Mouse (Mus musculus): Measurements from ENCODE around the gene Mrvi1. TPM values are rescaled to one million over a fixed set of nuclear protein-coding genes. Genes with fewer than 3 reads are reported as not detected.

The Mrvi1 gene
- polyA plus RNA-seq, 1 experiment, result 2.6 TPM

DNA sequence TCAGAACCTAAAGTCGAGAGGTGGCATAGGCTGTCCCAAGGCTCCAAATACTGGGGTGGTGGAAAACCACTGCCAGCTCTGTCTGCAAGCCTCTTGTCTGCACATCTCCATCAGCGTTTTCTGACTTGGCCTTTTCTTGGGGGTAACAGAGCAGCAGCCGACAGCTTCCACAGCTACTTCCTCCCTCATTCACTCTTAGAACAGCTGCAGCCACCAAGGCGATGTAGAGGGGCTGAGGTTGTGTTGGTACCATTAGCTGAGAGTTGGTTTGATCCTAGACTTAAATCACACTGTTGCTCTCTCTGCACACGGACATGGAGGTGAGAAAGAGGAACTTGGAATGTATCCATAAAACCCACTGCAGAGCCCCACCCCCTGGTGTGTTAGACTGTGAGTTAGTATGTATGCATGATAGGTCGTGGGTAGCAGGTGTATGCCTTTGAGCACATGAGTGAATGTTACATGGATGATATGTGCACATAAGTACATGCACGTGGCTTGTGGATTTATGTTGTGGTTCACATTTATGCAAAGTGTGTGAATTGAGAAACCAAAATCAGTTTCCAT lies 31.9 kb upstream of the Mrvi1 start:
- TF ChIP-seq CTCF (IDR thresholded peaks at IDR 0.05; ENCODE audit: extremely low read depth, insufficient read depth, low read length), result no peak
- no peak for TF ChIP-seq POLR2A (IDR thresholded peaks at IDR 0.05; ENCODE audit: extremely low read depth, insufficient read depth, low read length)
- Histone ChIP-seq H3K27ac (ENCODE audit: insufficient read depth, low read length) (no peak overlapping the region), H3K4me3 (ENCODE audit: insufficient read depth, low read length) (no peak overlapping the region)

DNA sequence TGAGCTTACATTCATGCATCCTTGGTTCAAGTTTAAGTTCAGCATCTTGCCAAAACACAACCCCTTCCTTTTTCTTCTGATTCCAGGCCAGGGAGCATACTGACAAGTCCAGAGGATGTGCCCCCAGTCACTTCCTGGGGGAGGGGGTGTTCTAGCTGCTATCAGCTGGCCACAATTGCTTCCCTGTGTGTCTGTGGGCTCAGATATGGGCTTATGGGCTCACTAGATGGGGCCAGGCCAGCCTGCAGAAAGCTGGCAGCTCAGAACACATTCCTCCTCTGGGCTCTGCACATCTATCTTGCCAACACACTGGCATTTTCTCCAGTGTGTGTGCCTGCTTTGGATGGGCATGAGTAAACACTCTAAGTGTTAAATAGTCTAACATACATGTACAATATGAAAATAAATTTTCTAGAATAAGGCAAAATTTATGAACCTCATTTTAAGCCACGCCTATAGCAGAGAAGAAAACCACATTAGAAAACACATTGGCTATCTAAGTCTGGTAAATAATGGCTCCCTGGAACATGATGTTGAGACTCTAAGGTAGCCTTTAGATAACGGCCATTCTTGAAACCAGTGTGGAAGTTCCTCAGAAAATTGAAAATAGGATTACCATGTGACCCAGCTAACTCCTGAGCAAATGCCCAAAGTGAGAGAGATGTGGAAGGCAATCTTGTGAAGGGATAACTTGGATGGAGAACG lies 22.0 kb upstream of the Mrvi1 start:
- H3K4me1 ChIP-seq (ENCODE audit: control insufficient read depth, insufficient read depth, low read length), result no peaks in the 10 kb centered on the region
- H3K4me3 ChIP-seq (ENCODE audit: insufficient read depth, low read length), result no peak overlapping the region
- no peak overlapping the region for H3K27ac ChIP-seq (ENCODE audit: insufficient read depth, low read length)
- TF ChIP-seq POLR2A (IDR thresholded peaks at IDR 0.05; ENCODE audit: extremely low read depth, insufficient read depth, low read length), result no peak
- no peak for TF ChIP-seq CTCF (IDR thresholded peaks at IDR 0.05; ENCODE audit: extremely low read depth, insufficient read depth, low read length)

More for the DNA sequence above, 31.9 kb upstream of the Mrvi1 start:
- no peaks in the 10 kb centered on the region for H3K4me1 ChIP-seq (ENCODE audit: control insufficient read depth, insufficient read depth, low read length)

DNA sequence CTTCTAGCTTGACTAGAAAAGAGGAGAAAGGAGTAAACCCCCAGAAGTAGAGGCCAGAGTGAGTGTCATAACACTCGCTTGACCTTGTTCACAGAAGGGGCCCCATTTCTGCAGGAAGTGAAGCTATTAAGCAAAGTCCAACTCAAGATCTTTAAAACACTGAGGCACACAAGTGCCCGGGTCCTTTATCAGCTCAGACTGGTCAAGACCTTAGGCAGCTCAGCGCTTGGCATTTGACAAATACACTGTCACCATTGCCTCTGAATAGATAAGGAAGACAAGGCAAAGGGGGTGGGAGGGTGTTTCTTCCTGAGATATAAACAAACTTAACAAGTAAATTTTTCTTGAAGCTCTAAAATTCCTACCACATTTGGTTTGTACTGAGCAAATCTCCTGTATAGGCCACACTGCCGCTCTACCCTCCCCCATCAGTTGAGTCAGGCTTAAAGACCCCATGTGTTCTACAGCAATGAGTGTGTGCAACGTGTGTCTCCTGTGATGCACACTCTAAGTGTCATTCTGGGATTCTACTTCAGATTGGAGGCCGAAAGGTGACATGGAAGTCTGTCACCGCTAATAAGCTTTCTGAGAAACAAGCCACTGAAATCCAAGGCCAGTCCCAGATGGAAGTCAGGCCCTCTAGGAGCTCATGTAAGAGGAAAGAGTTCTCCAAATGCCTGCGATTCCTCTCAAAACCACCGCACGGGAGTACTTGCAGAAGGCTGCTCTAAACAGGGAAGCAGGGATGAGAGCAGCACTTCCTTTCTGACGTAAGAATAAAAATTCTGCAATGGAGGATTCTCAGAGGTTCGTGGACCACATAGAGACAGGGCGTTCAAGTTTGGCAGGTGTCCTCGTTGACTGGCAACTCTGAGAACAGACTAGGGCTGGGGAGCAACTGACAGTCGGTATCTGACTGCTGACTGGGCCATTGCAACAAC lies 16.9 kb upstream of the Mrvi1 start:
- H3K4me3 ChIP-seq (ENCODE audit: insufficient read depth, low read length), result no peak overlapping the region
- H3K4me1 ChIP-seq (ENCODE audit: control insufficient read depth, insufficient read depth, low read length), result no peaks in the 10 kb centered on the region
- TF ChIP-seq POLR2A (IDR thresholded peaks at IDR 0.05; ENCODE audit: extremely low read depth, insufficient read depth, low read length) (no peak), CTCF (IDR thresholded peaks at IDR 0.05; ENCODE audit: extremely low read depth, insufficient read depth, low read length) (no peak)
- no peak overlapping the region for H3K27ac ChIP-seq (ENCODE audit: insufficient read depth, low read length)

DNA sequence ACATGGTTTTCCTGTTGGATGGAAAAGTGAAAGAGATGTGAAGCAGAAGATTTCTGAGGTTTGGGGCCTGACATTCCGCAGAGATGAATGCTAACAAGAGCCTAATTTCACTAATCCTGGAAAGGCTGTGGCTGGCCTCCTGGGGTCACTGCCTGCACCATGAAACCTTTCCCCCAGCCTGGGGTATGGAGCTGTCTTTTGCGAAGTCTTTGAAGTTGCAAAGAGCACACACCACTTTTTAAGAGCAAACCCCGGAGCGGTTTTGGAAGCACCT lies 8.9 kb upstream of the Mrvi1 start:
- Histone ChIP-seq H3K4me1 (ENCODE audit: control insufficient read depth, insufficient read depth, low read length) (no peaks in the 10 kb centered on the region), H3K4me3 (ENCODE audit: insufficient read depth, low read length) (no peak overlapping the region), H3K27ac (ENCODE audit: insufficient read depth, low read length) (no peak overlapping the region)
- TF ChIP-seq POLR2A (IDR thresholded peaks at IDR 0.05; ENCODE audit: extremely low read depth, insufficient read depth, low read length) (no peak), CTCF (IDR thresholded peaks at IDR 0.05; ENCODE audit: extremely low read depth, insufficient read depth, low read length) (no peak)

DNA sequence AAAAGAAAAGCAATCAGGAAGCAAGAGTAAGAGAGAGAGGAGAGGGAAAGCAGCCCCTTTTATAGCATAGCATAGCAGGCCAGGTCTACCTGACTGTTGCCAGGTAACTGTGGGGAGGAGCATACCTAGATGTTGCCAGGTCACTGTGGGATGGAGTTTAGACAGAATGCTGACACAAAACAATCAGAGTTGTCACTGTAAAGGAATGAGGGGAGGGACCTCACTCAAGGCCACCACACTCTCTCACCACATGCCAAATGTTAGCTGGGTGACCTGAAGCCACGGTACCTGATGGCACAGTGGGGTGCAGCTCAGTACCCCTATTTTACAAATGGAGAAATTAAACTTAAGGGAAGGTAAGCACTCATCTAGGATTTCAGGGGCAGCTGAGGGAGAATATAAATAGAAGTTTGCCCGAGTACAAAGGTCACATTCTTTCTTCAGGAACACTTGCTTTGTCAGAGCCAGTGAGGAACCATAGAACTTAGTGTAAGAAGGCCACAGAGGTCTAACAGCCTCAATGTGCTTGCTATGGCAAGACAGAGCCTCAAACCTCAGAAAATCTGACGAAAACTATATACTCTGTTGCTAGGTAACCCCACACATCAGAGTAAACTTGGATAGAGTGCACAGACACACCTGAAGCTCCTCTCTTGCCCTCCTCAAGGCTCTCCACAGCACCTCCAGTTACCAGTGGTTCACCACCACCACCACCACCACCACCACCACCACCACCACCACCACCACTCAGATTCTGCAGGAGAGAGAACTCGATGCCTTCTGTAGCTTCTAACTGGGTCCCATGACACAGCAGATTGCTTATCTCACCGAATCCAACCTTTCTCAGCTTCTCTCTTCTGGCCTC lies 8.3 kb upstream of the Mrvi1 start:
- no peak for TF ChIP-seq POLR2A (IDR thresholded peaks at IDR 0.05; ENCODE audit: extremely low read depth, insufficient read depth, low read length)
- TF ChIP-seq CTCF (IDR thresholded peaks at IDR 0.05; ENCODE audit: extremely low read depth, insufficient read depth, low read length), result no peak
- no peak overlapping the region for H3K27ac ChIP-seq (ENCODE audit: insufficient read depth, low read length)
- H3K4me3 ChIP-seq (ENCODE audit: insufficient read depth, low read length), result no peak overlapping the region
- H3K4me1 ChIP-seq (ENCODE audit: control insufficient read depth, insufficient read depth, low read length), result no peaks in the 10 kb centered on the region

DNA sequence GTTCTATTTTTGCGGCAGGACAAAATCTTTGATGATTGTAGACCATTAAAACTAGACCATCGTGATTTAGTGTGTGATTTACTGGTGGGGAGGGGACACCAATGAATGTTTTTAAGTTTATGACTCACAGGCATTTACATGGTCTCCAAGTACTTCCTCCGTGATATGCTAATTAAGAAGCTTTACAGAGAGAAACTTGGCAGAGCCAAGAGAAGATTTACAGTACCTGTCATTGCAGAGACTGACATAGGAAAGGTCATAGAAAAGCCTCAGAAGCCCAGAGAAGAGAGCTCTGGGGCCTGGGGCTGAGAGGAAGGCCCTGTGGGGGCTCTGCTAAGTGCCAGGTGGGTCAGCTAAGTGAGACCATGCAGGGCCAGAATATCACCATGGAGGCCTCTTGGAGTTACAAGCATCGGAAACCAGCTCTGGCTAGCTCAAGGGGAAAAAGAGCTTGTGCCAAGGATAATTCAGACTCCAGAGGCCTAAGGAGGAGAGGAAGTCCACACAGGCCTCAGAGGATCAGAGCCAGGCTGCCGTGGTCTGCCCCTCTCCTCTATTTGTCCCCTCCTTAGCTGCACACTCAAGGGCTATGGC lies 7.1 kb upstream of the Mrvi1 start:
- Histone ChIP-seq H3K4me3 (ENCODE audit: insufficient read depth, low read length) (no peak overlapping the region), H3K4me1 (ENCODE audit: control insufficient read depth, insufficient read depth, low read length) (no peaks in the 10 kb centered on the region), H3K27ac (ENCODE audit: insufficient read depth, low read length) (no peak overlapping the region)
- no peak for TF ChIP-seq CTCF (IDR thresholded peaks at IDR 0.05; ENCODE audit: extremely low read depth, insufficient read depth, low read length)
- no peak for TF ChIP-seq POLR2A (IDR thresholded peaks at IDR 0.05; ENCODE audit: extremely low read depth, insufficient read depth, low read length)

DNA sequence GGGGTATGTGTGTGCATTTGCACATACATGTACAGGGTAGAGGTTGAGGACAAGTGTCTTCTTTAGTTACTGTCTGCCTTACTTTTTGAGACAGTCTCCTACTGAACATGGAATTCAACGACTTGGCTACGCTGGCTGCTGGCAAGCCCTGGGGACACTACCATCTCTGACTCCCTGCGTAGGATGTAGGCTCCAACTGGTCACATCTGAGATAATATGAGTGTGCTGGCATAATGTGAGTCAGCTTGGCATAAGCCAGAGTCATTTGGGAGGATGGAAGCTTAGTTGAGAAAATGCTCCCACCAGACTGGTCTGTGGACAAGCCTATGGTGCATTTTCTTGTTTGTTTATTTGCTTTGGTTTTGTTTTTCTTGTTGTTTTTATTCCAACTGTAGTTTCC lies 5.8 kb upstream of the Mrvi1 start:
- Histone ChIP-seq H3K4me1 (ENCODE audit: control insufficient read depth, insufficient read depth, low read length) (no peaks in the 10 kb centered on the region), H3K27ac (ENCODE audit: insufficient read depth, low read length) (no peak overlapping the region), H3K4me3 (ENCODE audit: insufficient read depth, low read length) (no peak overlapping the region)
- TF ChIP-seq CTCF (IDR thresholded peaks at IDR 0.05; ENCODE audit: extremely low read depth, insufficient read depth, low read length) (no peak), POLR2A (IDR thresholded peaks at IDR 0.05; ENCODE audit: extremely low read depth, insufficient read depth, low read length) (no peak)

DNA sequence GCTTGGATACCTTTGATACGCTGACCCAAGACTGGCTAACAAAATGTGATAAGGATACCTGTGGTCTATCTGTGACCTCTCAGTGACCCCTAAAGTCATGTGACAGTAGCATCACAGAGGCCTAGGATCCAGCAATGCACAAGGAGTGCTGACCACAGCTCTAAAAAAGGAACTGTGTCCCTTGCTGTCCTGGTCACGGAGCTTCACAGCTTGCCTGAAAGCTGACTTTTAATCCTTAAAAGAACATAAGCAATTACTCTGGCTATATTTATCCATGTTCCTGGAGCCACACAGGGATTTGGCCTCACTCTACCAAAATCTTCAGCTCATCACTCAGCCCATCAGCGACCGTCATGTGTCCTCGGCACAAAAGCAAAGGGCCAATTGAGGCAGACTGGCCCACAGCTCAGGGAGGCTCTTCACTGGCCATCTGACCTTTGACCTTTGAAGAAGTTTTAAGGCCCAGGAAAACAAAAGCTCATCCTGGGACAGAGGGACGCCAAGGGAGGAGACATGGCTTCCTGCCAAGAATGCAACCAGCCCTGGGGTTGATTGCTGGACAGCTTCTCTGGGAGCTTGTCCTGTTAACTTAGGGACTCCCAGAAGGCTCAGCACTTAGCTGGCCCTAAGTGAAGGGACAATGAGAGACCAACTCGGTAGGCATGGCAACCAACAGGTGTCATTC lies 3.5 kb upstream of the Mrvi1 start:
- Histone ChIP-seq H3K4me1 (ENCODE audit: control insufficient read depth, insufficient read depth, low read length) (no peaks in the 10 kb centered on the region), H3K27ac (ENCODE audit: insufficient read depth, low read length) (no peak overlapping the region), H3K4me3 (ENCODE audit: insufficient read depth, low read length) (no peak overlapping the region)
- TF ChIP-seq POLR2A (IDR thresholded peaks at IDR 0.05; ENCODE audit: extremely low read depth, insufficient read depth, low read length) (no peak), CTCF (IDR thresholded peaks at IDR 0.05; ENCODE audit: extremely low read depth, insufficient read depth, low read length) (no peak)

All from cortical plate, adult 2 months (tissue).